Mouse (Mus musculus) C2C12 (cell line): Measurements from ENCODE around the gene Polr3b. TPM values are rescaled to one million over a fixed set of nuclear protein-coding genes. Genes with fewer than 3 reads are reported as not detected.

Source experiments
- H3K27me3 ChIP-seq: one replicate; pipeline ENCODE4 v1.6.1; 2011; ENCODE audit not compliant: control insufficient read depth, insufficient read depth, insufficient read length
- H3K36me3 ChIP-seq: one replicate; pipeline ENCODE4 v1.6.1; 2011; ENCODE audit not compliant: control insufficient read depth, insufficient read depth
- H3K4me3 ChIP-seq: one replicate; pipeline ENCODE4 v1.5.1; 2011; ENCODE audit warnings: mild to moderate bottlenecking, control low read depth; ENCODE audit not compliant: poor library complexity, insufficient read depth, severe bottlenecking
- H3K79me2 ChIP-seq: one replicate; pipeline ENCODE4 v1.6.1; 2011; ENCODE audit not compliant: control insufficient read depth, insufficient read depth
- H3K79me3 ChIP-seq: one replicate; pipeline ENCODE4 v1.6.1; 2011; ENCODE audit warnings: low read depth, control low read depth
- H3ac ChIP-seq: one replicate; pipeline ENCODE3; 2011; ENCODE audit warnings: low read depth; ENCODE audit not compliant: control insufficient read depth, insufficient read length
- CEBPB ChIP-seq: IDR thresholded peaks from one replicate; pipeline ENCODE4 v1.6.1; 2011; ENCODE audit warnings: low read depth, mild to moderate bottlenecking, control low read depth, moderate library complexity
- CTCF ChIP-seq: IDR thresholded peaks from one replicate; pipeline ENCODE4 v1.5.1; 2011; ENCODE audit not compliant: control insufficient read depth, insufficient read depth, insufficient read length
- FOSL1 ChIP-seq: IDR thresholded peaks from one replicate; pipeline ENCODE4 v1.8.0; 2011; ENCODE audit warnings: mild to moderate bottlenecking, low read length; ENCODE audit not compliant: poor library complexity, insufficient read depth, severe bottlenecking
- MAX ChIP-seq: IDR thresholded peaks from one replicate; pipeline ENCODE4 v1.6.1; 2011; ENCODE audit warnings: mild to moderate bottlenecking, control low read depth
- MYOD1 ChIP-seq: IDR thresholded peaks from one replicate; pipeline ENCODE4 v1.6.1; 2011; ENCODE audit warnings: low read depth; ENCODE audit not compliant: control insufficient read depth, insufficient read length
- MYOG ChIP-seq: IDR thresholded peaks from one replicate; pipeline ENCODE4 v1.6.1; 2011; ENCODE audit not compliant: control insufficient read depth, insufficient read length; ENCODE audit errors: extremely low read depth
- USF1 ChIP-seq: IDR thresholded peaks from one replicate; pipeline ENCODE4 v1.6.1; 2011; ENCODE audit warnings: low read depth, mild to moderate bottlenecking, control low read depth, moderate library complexity
- polyA plus RNA-seq: library from polyadenylated mRNA; unstranded; fragments of >200 nt; fragmentation: generic; extraction: Trizol; gene quantifications from one replicate; pipeline ENCODE4 v1.2.1, GENCODE M21; 2012; ENCODE audit warnings: missing spikeins

Gene Polr3b
- polyA plus RNA-seq, 1 experiment = 9.5 TPM

GRCm38 (mm10) chr10:84600136-84600535 is 22.0 kb upstream of the Polr3b start:
- H3K27me3 ChIP-seq = peaks cover 6% of the 10 kb centered on the region
- H3K36me3 ChIP-seq = no peaks in the 10 kb centered on the region
- H3K79me2 ChIP-seq = no peaks in the 10 kb centered on the region
- H3K79me3 ChIP-seq = no peaks in the 10 kb centered on the region
- TF ChIP-seq CEBPB = no peak
- no peak for TF ChIP-seq MYOG
- no peak for TF ChIP-seq MAX
- no peak for TF ChIP-seq USF1
- no peak for TF ChIP-seq CTCF
- TF ChIP-seq MYOD1 = no peak
- TF ChIP-seq FOSL1 = no peak
- no peak overlapping the region for H3ac ChIP-seq
- H3K4me3 ChIP-seq = no peak overlapping the region

DNA sequence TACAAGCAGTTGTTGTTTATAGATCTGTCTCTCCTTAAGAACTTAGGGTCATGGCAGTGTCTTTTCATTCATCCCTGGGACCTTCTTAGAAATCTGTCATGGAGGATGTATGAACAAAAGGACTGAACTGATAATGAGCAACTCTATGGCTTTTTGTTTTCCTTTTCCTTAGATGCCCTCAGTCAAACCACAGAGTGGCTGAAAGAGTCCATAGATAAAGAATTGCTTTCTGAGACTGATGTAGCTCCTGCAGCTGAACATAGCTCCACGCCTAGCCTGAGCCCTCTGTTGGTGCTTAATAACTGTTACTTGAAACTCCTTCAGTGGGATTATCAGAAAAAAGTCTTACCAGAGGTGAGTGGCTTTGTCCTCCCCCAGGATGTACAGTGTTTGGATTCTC is 17.8 kb upstream of the Polr3b start:
- TF ChIP-seq CEBPB (no peak), CTCF (no peak), MYOD1 (no peak), MYOG (no peak), MAX (no peak), FOSL1 (no peak), USF1 (no peak)
- no peaks in the 10 kb centered on the region for H3K36me3 ChIP-seq
- H3K4me3 ChIP-seq = no peak overlapping the region
- no peak overlapping the region for H3ac ChIP-seq
- H3K79me3 ChIP-seq = no peaks in the 10 kb centered on the region
- H3K27me3 ChIP-seq = peaks cover 15% of the 10 kb centered on the region
- no peaks in the 10 kb centered on the region for H3K79me2 ChIP-seq

GRCm38 (mm10) chr10:84608361-84608760 is 13.7 kb upstream of the Polr3b start:
- no peaks in the 10 kb centered on the region for H3K79me3 ChIP-seq
- no peaks in the 10 kb centered on the region for H3K36me3 ChIP-seq
- H3K79me2 ChIP-seq = no peaks in the 10 kb centered on the region
- H3ac ChIP-seq = no peak overlapping the region
- TF ChIP-seq FOSL1 (no peak), USF1 (no peak), MAX (no peak), CEBPB (no peak), CTCF (no peak), MYOD1 (no peak), MYOG (no peak)
- peaks cover 15% of the 10 kb centered on the region for H3K27me3 ChIP-seq
- no peak overlapping the region for H3K4me3 ChIP-seq

DNA sequence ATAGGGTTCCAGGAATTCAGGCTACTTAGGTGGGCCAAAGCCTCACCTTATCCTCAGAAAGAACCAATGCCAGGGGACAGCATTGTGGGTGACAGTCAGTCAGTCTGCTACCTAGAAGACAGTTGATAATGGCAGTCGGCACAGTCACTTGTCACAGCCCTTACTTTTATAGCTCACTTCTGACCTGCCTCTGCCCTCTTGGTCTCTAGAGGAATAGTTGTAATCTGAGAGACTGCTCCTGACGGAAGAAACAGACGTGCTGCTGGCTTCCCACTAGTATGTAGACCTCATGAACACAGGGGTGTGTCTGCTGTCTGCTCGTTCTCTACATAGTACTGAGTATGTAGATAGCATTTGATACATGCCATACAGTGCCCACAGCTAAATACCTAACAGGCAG is 11.8 kb upstream of the Polr3b start:
- Histone ChIP-seq H3K79me3 (no peaks in the 10 kb centered on the region), H3K79me2 (no peaks in the 10 kb centered on the region), H3K27me3 (peaks cover 8% of the 10 kb centered on the region), H3K4me3 (no peak overlapping the region), H3ac (no peak overlapping the region), H3K36me3 (no peaks in the 10 kb centered on the region)
- TF ChIP-seq MAX (no peak), USF1 (no peak), MYOG (no peak), FOSL1 (no peak), MYOD1 (no peak), CTCF (no peak), CEBPB (no peak)

DNA sequence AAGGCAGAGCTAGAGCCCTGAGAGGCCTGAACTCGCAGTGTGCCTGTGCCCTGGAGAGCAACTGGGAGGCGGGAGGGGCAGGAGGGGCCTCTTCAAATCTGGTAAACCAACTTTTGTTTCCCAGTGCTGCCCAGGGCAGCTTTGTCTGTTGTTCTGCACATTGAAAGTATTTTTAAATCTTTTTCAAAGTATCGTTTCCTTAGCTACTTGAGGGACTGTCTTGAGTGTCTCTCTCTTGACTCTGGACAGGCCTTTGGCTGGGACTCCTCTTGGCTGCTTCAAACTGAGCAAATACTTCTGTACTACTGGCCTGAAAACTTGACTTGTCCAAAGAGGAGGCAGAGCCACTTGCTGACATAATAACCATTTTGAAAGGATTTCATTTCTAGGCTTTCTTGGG is 11.3 kb upstream of the Polr3b start:
- Histone ChIP-seq H3K36me3 (no peaks in the 10 kb centered on the region), H3K27me3 (peaks cover 5% of the 10 kb centered on the region), H3K79me2 (no peaks in the 10 kb centered on the region), H3K79me3 (no peaks in the 10 kb centered on the region), H3ac (no peak overlapping the region), H3K4me3 (no peak overlapping the region)
- TF ChIP-seq CTCF (no peak), FOSL1 (no peak), MYOG (no peak), USF1 (no peak), MYOD1 (no peak), MAX (no peak), CEBPB (no peak)

DNA sequence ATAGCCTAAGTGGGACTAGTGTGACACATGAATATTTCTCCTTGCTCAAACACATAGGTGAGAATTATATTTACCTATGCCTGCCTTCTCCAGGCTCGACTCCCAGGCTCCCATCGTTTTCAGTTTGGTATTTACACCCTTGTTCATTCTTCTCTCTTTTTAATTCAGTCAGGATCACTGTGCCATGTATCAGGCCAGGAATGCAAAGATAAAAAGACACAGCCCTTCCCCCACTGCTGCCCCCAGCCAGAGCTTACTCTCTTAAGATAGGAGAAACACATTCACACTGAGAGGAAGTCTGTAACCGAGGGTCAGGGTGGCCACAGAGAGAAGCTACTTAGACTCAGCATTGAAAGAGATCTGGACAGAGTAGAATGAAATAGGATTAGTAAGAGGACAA is 10.4 kb upstream of the Polr3b start:
- Histone ChIP-seq H3K79me3 (no peaks in the 10 kb centered on the region), H3K4me3 (no peak overlapping the region), H3K79me2 (no peaks in the 10 kb centered on the region), H3K27me3 (no peaks in the 10 kb centered on the region), H3K36me3 (no peaks in the 10 kb centered on the region), H3ac (no peak overlapping the region)
- TF ChIP-seq CTCF = no peak
- no peak for TF ChIP-seq FOSL1
- no peak for TF ChIP-seq USF1
- TF ChIP-seq CEBPB = no peak
- no peak for TF ChIP-seq MYOD1
- no peak for TF ChIP-seq MYOG
- TF ChIP-seq MAX = no peak
